Mouse (Mus musculus): Measurements from ENCODE around the gene Btg3.

DNA sequence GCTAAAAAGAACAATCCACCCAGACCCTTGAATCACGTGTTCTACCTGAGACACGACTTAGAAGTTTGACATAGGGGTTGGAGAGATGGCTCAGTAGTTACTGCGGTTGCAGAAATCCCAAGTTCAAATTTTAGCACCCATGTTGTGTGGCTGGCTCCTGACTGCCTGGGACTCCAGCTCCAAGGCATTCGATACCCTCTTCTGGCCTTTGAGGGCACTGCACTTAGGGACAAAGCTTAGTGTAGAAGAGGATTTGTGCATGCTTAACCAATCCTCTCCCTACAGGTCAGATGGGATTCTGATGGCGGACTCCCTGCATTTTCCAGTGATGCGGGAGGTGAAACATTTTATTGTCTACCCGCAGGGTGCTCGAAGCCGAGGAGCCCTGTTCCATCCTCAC is 60.1 kb downstream of the Btg3 start:
- TF ChIP-seq POLR2A (IDR thresholded peaks at IDR 0.05; ENCODE audit: borderline replicate concordance, control insufficient read depth, low read depth, low read length) (no peak), CTCF (IDR thresholded peaks at IDR 0.05; ENCODE audit: control insufficient read depth, insufficient read depth, low read length) (peak; percentile 60)
